Mouse (Mus musculus) forebrain, embryonic 14.5 days (tissue): ENCODE measurements at regions not wholly inside any gene's neighbourhood (a gene's known extent, or its start where the extent isn't known, plus 50 kb on each side); places are given as distances from the start of the nearest gene placed in this dataset.

ENCODE experiments used
- ATAC-seq: fragments of 200-750 bp; cut with Nextera tagmentation; 2 replicates; pipeline ENCODE4 v1.8.0; 2017; ENCODE audit warnings: mild to moderate bottlenecking, moderate library complexity
- DNase-seq: peaks from one replicate; pipeline ENCODE4 v3.0.0-alpha.2; 2015; ENCODE audit warnings: low spot score
- H3K27ac ChIP-seq: fragments of 300-500 bp; sonication (generic); 2 replicates; pipeline ENCODE4 v1.5.1; 2014; ENCODE audit warnings: low read depth, mild to moderate bottlenecking, control low read depth, low read length, moderate library complexity
- H3K27me3 ChIP-seq: fragments of 300-500 bp; sonication (generic); replicated peaks from 2 replicates; pipeline ENCODE4 v1.6.1; 2014; ENCODE audit warnings: low read length, control low read depth, mixed read lengths; ENCODE audit not compliant: control insufficient read depth, insufficient read depth
- H3K36me3 ChIP-seq: fragments of 300-500 bp; sonication (generic); 2 replicates; pipeline ENCODE4 v1.6.1; 2014; ENCODE audit warnings: low read length, control low read depth; ENCODE audit not compliant: control insufficient read depth, insufficient read depth
- H3K4me1 ChIP-seq: fragments of 300-500 bp; sonication (generic); 2 replicates; pipeline ENCODE4 v1.6.1; 2014; ENCODE audit warnings: antibody characterized with exemption, low read length, control low read depth; ENCODE audit not compliant: control insufficient read depth, insufficient read depth
- H3K4me2 ChIP-seq: fragments of 300-500 bp; sonication (generic); 2 replicates; pipeline ENCODE4 v1.6.1; 2014; ENCODE audit warnings: mild to moderate bottlenecking, control low read depth, low read length
- H3K4me3 ChIP-seq: fragments of 300-500 bp; sonication (generic); 2 replicates; pipeline ENCODE4 v1.5.1; 2014; ENCODE audit warnings: low read depth, low read length, control low read depth
- H3K9ac ChIP-seq: fragments of 300-500 bp; sonication (generic); 2 replicates; pipeline ENCODE4 v1.6.1; 2014; ENCODE audit warnings: mild to moderate bottlenecking, low read length, control low read depth, moderate library complexity
- H3K9me3 ChIP-seq: fragments of 300-500 bp; sonication (generic); replicated peaks from 2 replicates; pipeline ENCODE4 v1.6.1; 2016; ENCODE audit warnings: low read length, control low read depth, mixed read lengths; ENCODE audit not compliant: control insufficient read depth
- WGBS: fragments of 180-500 bp; shearing (Covaris S2); extraction: QIAGEN DNeasy Blood & Tissue Kit; methylation state at CpG from one replicate; pipeline ENCODE4 v1.1.7; 2014; 5-methylcytosine and 5-hydroxymethylcytosine counted together

- no peak overlapping the region for H3K4me2 ChIP-seq
- H3K9ac ChIP-seq = no peak overlapping the region
- H3K27ac ChIP-seq = no peak overlapping the region
- H3K36me3 ChIP-seq = no peaks in the 10 kb centered on the region
- no peak overlapping the region for H3K4me3 ChIP-seq
- H3K9me3 ChIP-seq = no peaks in the 10 kb centered on the region
- WGBS = 72% methylated on average over 2 of the region's 2 CpGs
- ATAC-seq = no peak
- H3K4me1 ChIP-seq = no peaks in the 10 kb centered on the region
- DNase-seq = peak; percentile 8
- no peaks in the 10 kb centered on the region for H3K27me3 ChIP-seq
Measured at GRCm38 (mm10) chr2:15335695-15336094, 190.6 kb upstream of the Malrd1 start.

GRCm38 (mm10) chr2:15347946-15348345, 178.3 kb upstream of the Malrd1 start:
- no peak overlapping the region for H3K4me2 ChIP-seq
- H3K36me3 ChIP-seq = no peaks in the 10 kb centered on the region

More at GRCm38 (mm10) chr2:15347946-15348345, 178.3 kb upstream of the Malrd1 start:
- Histone ChIP-seq H3K4me3 (no peak overlapping the region), H3K4me1 (no peaks in the 10 kb centered on the region), H3K9ac (no peak overlapping the region), H3K27me3 (no peaks in the 10 kb centered on the region), H3K27ac (no peak overlapping the region), H3K9me3 (no peaks in the 10 kb centered on the region)
- no peak for DNase-seq
- ATAC-seq = no peak
- 85% methylated on average over 3 of the region's 3 CpGs for WGBS
